Mouse (Mus musculus): ENCODE data around the gene Nit1. TPM values are rescaled to one million over a fixed set of nuclear protein-coding genes. Genes with fewer than 3 reads are reported as not detected.
"Not testable (repeated sequence)": the region's sequence is repeated elsewhere in the genome, so short reads cannot be mapped to it uniquely, and the experiment has no call there.

Gene Nit1
- polyA plus RNA-seq, 1 experiment from 2014 or later = 43.5 TPM

DNA sequence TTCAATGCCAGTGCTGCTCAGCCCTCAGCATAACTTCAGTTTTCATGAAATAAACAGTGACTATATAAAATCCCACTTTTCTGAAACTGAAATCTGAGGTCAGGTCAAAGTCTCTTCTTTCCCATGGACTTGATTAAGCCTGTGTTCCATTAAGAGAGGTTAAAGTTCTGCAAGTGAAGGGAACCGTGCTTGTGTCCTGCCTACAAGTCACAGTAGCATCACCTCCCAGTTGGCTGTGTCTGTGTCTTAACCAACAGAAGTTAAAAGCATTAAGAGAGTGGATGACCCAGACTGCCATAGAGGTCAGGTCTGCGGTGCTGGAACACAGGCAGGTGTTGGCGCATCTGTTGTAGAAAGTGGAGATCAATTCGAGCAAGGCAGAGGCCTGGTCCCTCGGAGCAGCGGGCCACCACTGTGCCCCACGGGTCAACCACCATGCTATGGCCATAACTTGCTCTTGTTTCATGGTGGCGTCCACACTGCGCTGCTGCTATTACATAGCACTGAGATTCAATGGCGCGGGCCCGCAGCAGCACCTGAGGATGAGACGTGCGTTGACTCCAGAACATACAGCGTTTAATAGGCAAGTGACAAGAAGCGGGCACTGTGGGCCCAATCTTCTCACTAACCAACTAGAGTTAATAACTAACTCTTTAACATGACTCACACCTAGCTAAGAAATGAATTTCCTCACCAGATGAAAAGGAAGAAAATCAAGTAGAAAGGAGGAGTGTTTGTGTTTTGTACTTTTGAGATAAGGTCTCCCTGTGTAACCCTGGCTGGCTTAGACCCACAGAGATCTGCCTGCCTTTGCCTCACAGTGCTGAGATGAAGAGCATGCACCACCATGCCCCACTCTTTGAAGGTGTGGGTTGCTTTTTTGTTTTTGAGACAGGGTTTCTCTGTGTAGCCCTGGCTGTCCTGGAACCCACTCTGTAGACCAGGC lies 2.9 kb downstream of the Nit1 start:
- no peak for ATAC-seq (ENCODE audit: low read depth)
- H3K4me1 ChIP-seq (ENCODE audit: control insufficient read depth, insufficient read depth, low read length) = peaks cover 16% of the 10 kb centered on the region
- no peak overlapping the region for H3K4me3 ChIP-seq (ENCODE audit: low read depth, low read length)
- no peaks in the 10 kb centered on the region for H3K9me3 ChIP-seq (ENCODE audit: control insufficient read depth, low read length)
- no peak overlapping the region for H3K4me2 ChIP-seq (ENCODE audit: low read depth, low read length)
- 97% methylated on average over 16 of the region's 16 CpGs for WGBS
- no peaks in the 10 kb centered on the region for H3K27me3 ChIP-seq (ENCODE audit: control insufficient read depth, insufficient read depth, low read length)
- H3K9ac ChIP-seq (replicated peaks; ENCODE audit: low read depth, low read length) = no peak overlapping the region
- H3K27ac ChIP-seq (ENCODE audit: low read depth, low read length) = no peak overlapping the region
- H3K36me3 ChIP-seq (ENCODE audit: control insufficient read depth, insufficient read depth, low read length) = peaks cover 36% of the 10 kb centered on the region

DNA sequence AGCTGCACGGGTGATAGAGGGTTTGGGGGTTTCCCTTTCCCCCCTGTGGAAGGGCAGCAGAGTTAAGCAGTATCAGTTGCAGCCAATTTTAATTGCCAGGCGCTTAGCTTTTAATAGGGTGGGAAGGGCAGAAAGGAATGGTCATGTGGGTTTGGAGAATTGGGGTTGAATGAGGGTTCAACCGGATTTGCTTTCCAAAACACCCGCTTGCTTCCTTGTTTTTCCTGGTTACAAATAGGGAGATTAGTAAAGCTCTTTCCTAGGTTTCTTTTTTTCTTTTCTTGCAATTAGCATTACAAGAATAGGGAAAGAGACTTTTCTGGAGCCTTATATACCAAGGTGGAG lies 15.3 kb downstream of the Nit1 start:
- H3K9ac ChIP-seq (replicated peaks; ENCODE audit: low read depth, low read length) = peak overlapping the region; percentile 95
- peaks cover 2% of the 10 kb centered on the region; the same call in 1 of the 2 replicates for H3K27me3 ChIP-seq (ENCODE audit: control insufficient read depth, insufficient read depth, low read length)
- no peaks in the 10 kb centered on the region for H3K9me3 ChIP-seq (ENCODE audit: control insufficient read depth, low read length)
- ATAC-seq (ENCODE audit: low read depth) = no peak
- 0% methylated on average over 4 of the region's 4 CpGs for WGBS
- H3K27ac ChIP-seq (ENCODE audit: low read depth, low read length) = peak overlapping the region; percentile 99
- peaks cover 27% of the 10 kb centered on the region for H3K4me1 ChIP-seq (ENCODE audit: control insufficient read depth, insufficient read depth, low read length)
- H3K4me2 ChIP-seq (ENCODE audit: low read depth, low read length) = peak overlapping the region; percentile 69
- no peaks in the 10 kb centered on the region; the same call in 1 of the 2 replicates for H3K36me3 ChIP-seq (ENCODE audit: control insufficient read depth, insufficient read depth, low read length)
- peak overlapping the region; percentile 73 for H3K4me3 ChIP-seq (ENCODE audit: low read depth, low read length)

DNA sequence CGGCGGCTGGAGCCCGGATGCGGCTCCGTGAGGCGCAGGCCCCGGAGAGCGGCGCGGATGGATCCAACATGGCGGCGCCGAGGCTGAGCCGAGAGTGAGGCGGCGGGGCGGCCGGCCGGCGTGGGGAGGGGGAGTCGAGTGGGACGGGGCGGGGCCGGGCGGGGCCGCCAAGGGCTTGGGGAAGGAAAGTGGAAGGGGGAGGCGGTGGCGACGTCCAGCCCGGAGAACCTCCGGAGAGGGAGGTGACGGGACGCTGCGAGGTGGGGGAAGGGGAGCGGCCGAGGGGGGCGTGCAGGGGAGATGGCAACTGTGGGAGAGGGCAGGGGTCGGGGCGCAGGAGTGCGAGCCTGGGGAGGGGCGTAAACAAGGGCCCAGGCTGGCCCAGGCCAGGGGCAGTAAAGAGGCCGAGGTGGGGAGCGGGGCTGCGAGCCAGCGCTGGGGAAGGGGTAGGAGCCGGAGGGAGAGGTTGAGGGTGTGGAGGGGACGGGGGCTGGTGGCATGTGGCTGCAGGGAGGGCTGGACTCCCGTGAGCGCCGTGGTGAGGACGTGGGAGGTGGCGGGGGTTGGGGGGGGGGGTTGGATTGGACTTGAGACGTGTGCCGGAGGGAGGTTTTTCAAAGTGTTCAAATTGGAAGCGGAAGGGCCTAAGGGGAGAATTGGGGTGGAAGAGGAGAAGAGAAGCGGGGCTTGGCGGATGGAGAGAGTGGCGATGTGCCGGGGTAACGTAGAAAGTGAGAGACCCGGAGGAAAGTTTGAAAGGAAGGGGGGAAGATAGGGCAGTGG lies 15.8 kb downstream of the Nit1 start:
- Histone ChIP-seq H3K36me3 (ENCODE audit: control insufficient read depth, insufficient read depth, low read length) (no peaks in the 10 kb centered on the region; the same call in 1 of the 2 replicates), H3K4me1 (ENCODE audit: control insufficient read depth, insufficient read depth, low read length) (peaks cover 27% of the 10 kb centered on the region), H3K27ac (ENCODE audit: low read depth, low read length) (peak overlapping the region; percentile 99), H3K4me2 (ENCODE audit: low read depth, low read length) (peak overlapping the region; percentile 69), H3K27me3 (ENCODE audit: control insufficient read depth, insufficient read depth, low read length) (peaks cover 2% of the 10 kb centered on the region; the same call in 1 of the 2 replicates), H3K9me3 (ENCODE audit: control insufficient read depth, low read length) (no peaks in the 10 kb centered on the region), H3K4me3 (ENCODE audit: low read depth, low read length) (peak overlapping the region; percentile 73), H3K9ac (replicated peaks; ENCODE audit: low read depth, low read length) (peak overlapping the region; percentile 95)
- ATAC-seq (ENCODE audit: low read depth) = peak; percentile 83
- 1% methylated on average over 34 of the region's 61 CpGs for WGBS

DNA sequence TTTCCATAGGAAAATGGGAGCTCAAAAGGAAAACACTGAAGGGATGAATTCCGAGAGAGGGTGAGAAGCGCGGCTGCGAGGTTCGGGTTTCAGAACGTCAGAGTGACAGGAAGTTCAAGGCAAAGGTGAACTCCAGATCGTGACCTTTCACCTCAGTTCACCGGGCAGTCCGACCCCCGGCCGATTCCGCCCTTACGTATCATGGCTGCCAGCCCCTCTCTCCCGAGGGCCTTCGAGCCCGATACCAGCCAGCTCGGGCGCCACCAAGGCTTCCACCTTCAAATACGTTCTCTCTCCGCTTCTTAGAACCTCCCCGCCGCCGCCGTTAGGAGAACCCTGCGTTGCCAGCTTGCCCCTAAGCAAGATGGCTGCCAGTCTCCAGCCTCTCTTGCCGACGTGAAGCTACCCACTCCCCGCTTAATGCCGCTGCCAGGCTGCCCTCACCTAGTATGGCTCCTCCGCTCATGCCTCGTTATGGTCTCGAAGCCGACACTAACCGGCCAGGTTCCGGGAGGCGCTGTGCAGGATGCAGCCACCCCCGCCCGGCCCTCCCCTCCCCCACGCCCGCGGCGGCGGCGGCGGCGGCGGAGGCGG lies 16.5 kb downstream of the Nit1 start, which contains the start of gene Dedd:
TSS of gene Dedd (plus strand) at position 307 of the 594 bp plus-strand sequence.
- Histone ChIP-seq H3K27ac (ENCODE audit: low read depth, low read length) (peak within 1 kb of the TSS; percentile 99), H3K27me3 (ENCODE audit: control insufficient read depth, insufficient read depth, low read length) (peaks cover 2% of the 10 kb centered on the region; the same call in 1 of the 2 replicates), H3K36me3 (ENCODE audit: control insufficient read depth, insufficient read depth, low read length) (no peaks in the 10 kb centered on the region; the same call in 1 of the 2 replicates), H3K4me1 (ENCODE audit: control insufficient read depth, insufficient read depth, low read length) (peaks cover 27% of the 10 kb centered on the region), H3K9ac (replicated peaks; ENCODE audit: low read depth, low read length) (peak within 1 kb of the TSS; percentile 95), H3K4me3 (ENCODE audit: low read depth, low read length) (peak within 1 kb of the TSS; percentile 73), H3K9me3 (ENCODE audit: control insufficient read depth, low read length) (no peaks in the 10 kb centered on the region), H3K4me2 (ENCODE audit: low read depth, low read length) (peak within 1 kb of the TSS; percentile 96)
- WGBS = under 1% methylated on average over 40 of the region's 48 CpGs
- ATAC-seq (ENCODE audit: low read depth) = peak; percentile 96

DNA sequence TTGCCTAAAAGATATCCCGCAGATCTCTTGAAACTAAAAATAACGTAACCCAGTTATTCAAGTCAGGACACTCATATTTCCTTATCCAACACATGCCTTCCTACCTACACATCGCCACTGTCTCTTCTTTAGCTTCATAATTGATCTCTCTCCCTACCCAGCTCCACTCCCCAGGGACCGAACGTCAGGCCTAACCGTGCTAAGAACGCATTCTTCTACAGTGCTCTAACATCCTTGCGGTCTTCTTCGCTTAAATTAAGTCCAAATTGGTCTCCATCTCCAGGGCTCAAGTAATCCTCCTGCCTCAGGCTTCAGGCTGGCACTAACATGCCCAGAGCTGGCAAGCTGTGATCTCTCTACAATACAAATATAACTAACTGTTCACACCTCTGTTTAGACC lies 17.2 kb downstream of the Nit1 start:
- peaks cover 27% of the 10 kb centered on the region for H3K4me1 ChIP-seq (ENCODE audit: control insufficient read depth, insufficient read depth, low read length)
- no peaks in the 10 kb centered on the region for H3K9me3 ChIP-seq (ENCODE audit: control insufficient read depth, low read length)
- WGBS = 37% methylated on average over 9 of the region's 9 CpGs
- ATAC-seq (ENCODE audit: low read depth) = 0 out of 2 replicates have a peak, but pooled peaks have one; percentile 0
- H3K27me3 ChIP-seq (ENCODE audit: control insufficient read depth, insufficient read depth, low read length) = peaks cover 2% of the 10 kb centered on the region; the same call in 1 of the 2 replicates
- H3K4me3 ChIP-seq (ENCODE audit: low read depth, low read length) = peak overlapping the region; percentile 73
- H3K36me3 ChIP-seq (ENCODE audit: control insufficient read depth, insufficient read depth, low read length) = no peaks in the 10 kb centered on the region
- peak overlapping the region; percentile 99 for H3K27ac ChIP-seq (ENCODE audit: low read depth, low read length)
- H3K9ac ChIP-seq (replicated peaks; ENCODE audit: low read depth, low read length) = peak overlapping the region; percentile 95
- H3K4me2 ChIP-seq (ENCODE audit: low read depth, low read length) = peak overlapping the region; percentile 96

DNA sequence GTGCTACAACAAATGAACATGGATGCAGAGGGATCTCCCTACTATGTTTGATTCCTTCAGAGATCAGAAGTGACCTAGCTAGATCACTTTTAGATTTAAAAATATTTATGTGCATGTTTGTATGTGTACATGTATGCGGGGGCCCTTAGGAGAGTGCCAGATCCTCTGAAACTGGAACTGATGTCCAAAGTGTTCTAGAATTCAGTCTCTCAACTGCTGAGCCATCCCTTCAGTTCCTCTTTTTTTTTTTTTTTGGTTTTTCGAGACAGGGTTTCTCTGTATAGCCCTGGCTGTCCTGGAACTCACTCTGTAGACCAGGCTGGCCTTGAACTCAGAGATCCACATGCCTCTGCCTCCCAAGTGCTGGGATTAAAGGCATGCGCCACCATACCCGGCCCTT lies 18.9 kb downstream of the Nit1 start:
- not testable (repeated sequence) for H3K4me3 ChIP-seq (ENCODE audit: low read depth, low read length); ATAC-seq (ENCODE audit: low read depth); H3K36me3 ChIP-seq (ENCODE audit: control insufficient read depth, insufficient read depth, low read length); H3K4me2 ChIP-seq (ENCODE audit: low read depth, low read length); H3K9ac ChIP-seq (replicated peaks; ENCODE audit: low read depth, low read length); H3K9me3 ChIP-seq (ENCODE audit: control insufficient read depth, low read length); H3K27me3 ChIP-seq (ENCODE audit: control insufficient read depth, insufficient read depth, low read length); H3K27ac ChIP-seq (ENCODE audit: low read depth, low read length)
- peaks cover 27% of the 10 kb centered on the region for H3K4me1 ChIP-seq (ENCODE audit: control insufficient read depth, insufficient read depth, low read length)
- WGBS = 94% methylated on average over 4 of the region's 4 CpGs

DNA sequence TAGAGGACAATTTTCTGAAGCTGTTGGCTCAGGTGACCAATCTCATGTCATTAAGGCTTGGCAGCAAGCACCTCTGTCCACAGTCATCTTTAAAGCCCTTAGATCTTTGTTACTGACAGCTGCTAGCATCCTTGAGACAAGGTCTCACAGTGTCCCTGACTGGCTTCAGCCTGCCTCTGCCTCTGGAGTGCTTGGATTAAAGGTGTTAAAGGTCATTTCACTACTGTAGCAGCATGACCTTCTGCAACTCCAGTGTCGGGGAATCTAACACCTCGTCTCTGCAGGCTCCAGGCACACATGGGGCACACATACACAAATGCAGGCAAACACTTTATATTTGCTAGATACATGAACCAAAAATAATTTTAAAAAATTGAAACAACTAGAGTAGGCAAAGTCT lies 19.9 kb downstream of the Nit1 start:
- Histone ChIP-seq H3K27ac (ENCODE audit: low read depth, low read length) (no peak overlapping the region), H3K9ac (replicated peaks; ENCODE audit: low read depth, low read length) (no peak overlapping the region), H3K27me3 (ENCODE audit: control insufficient read depth, insufficient read depth, low read length) (peaks cover 2% of the 10 kb centered on the region; the same call in 1 of the 2 replicates), H3K4me3 (ENCODE audit: low read depth, low read length) (no peak overlapping the region), H3K4me1 (ENCODE audit: control insufficient read depth, insufficient read depth, low read length) (peaks cover 18% of the 10 kb centered on the region), H3K36me3 (ENCODE audit: control insufficient read depth, insufficient read depth, low read length) (no peaks in the 10 kb centered on the region), H3K4me2 (ENCODE audit: low read depth, low read length) (no peak overlapping the region), H3K9me3 (ENCODE audit: control insufficient read depth, low read length) (no peaks in the 10 kb centered on the region)
- no peak for ATAC-seq (ENCODE audit: low read depth)
- WGBS = 82% methylated on average over 2 of the region's 2 CpGs

DNA sequence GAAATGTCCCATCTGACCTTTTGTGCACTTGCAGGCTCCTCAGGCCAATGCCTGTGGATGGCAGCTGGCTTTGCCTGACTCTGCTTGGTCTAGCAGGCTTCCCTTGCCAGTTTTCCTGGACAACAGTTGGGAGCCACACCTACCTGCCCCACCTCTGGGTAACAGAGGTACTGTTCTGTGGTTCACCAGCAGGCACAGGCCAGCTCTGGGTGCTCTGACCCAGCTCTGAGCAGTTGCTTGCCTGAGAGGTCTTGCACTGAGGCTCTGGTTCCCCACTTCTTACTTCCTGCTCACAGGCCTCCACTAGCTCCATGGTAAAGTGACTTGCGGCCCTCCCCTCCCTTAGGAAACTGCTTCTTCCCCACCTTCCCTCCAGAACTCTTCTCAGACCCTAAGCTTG lies 23.4 kb downstream of the Nit1 start:
- H3K9me3 ChIP-seq (ENCODE audit: control insufficient read depth, low read length) = no peaks in the 10 kb centered on the region
- no peaks in the 10 kb centered on the region for H3K27me3 ChIP-seq (ENCODE audit: control insufficient read depth, insufficient read depth, low read length)
- no peak overlapping the region for H3K9ac ChIP-seq (replicated peaks; ENCODE audit: low read depth, low read length)
- no peak overlapping the region for H3K4me2 ChIP-seq (ENCODE audit: low read depth, low read length)
- no peak overlapping the region for H3K27ac ChIP-seq (ENCODE audit: low read depth, low read length)
- no peak overlapping the region for H3K4me3 ChIP-seq (ENCODE audit: low read depth, low read length)
- WGBS = 76% methylated on average over 1 of the region's 1 CpGs
- H3K36me3 ChIP-seq (ENCODE audit: control insufficient read depth, insufficient read depth, low read length) = no peaks in the 10 kb centered on the region
- H3K4me1 ChIP-seq (ENCODE audit: control insufficient read depth, insufficient read depth, low read length) = peaks cover under 1% of the 10 kb centered on the region; the same call in 1 of the 2 replicates
- ATAC-seq (ENCODE audit: low read depth) = no peak
